Mouse (Mus musculus): ENCODE results near the gene Zfp385a. TPM values are rescaled to one million over a fixed set of nuclear protein-coding genes. Genes with fewer than 3 reads are reported as not detected.

Gene Zfp385a
- polyA plus RNA-seq, 1 experiment, result 21.2 TPM

- Histone ChIP-seq H3K79me3 (ENCODE audit: low read depth) (no peaks in the 10 kb centered on the region), H3ac (ENCODE audit: control insufficient read depth, insufficient read length, low read depth) (no peak overlapping the region), H3K4me3 (ENCODE audit: insufficient read depth, poor library complexity, severe bottlenecking) (no peak overlapping the region), H3K36me3 (ENCODE audit: control insufficient read depth, insufficient read depth) (no peaks in the 10 kb centered on the region), H3K27me3 (ENCODE audit: control insufficient read depth, insufficient read depth, insufficient read length) (no peaks in the 10 kb centered on the region), H3K79me2 (ENCODE audit: control insufficient read depth, insufficient read depth) (no peaks in the 10 kb centered on the region)
- TF ChIP-seq FOSL1 (IDR thresholded peaks at IDR 0.05; ENCODE audit: insufficient read depth, low read length, poor library complexity, severe bottlenecking), result no peak
- TF ChIP-seq MYOG (IDR thresholded peaks at IDR 0.05; ENCODE audit: control insufficient read depth, extremely low read depth, insufficient read length), result no peak
Observed at GRCm38 (mm10) chr15:103378665-103379356, 38.9 kb upstream of the Zfp385a start.

- Histone ChIP-seq H3K79me2 (ENCODE audit: control insufficient read depth, insufficient read depth) (no peaks in the 10 kb centered on the region), H3K79me3 (ENCODE audit: low read depth) (no peaks in the 10 kb centered on the region), H3K27me3 (ENCODE audit: control insufficient read depth, insufficient read depth, insufficient read length) (no peaks in the 10 kb centered on the region), H3K4me3 (ENCODE audit: insufficient read depth, poor library complexity, severe bottlenecking) (no peak overlapping the region), H3K36me3 (ENCODE audit: control insufficient read depth, insufficient read depth) (no peaks in the 10 kb centered on the region), H3ac (ENCODE audit: control insufficient read depth, insufficient read length, low read depth) (peak overlapping the region; percentile 39)
- no peak for TF ChIP-seq CTCF (IDR thresholded peaks at IDR 0.05; ENCODE audit: control insufficient read depth, insufficient read depth, insufficient read length)
- no peak for TF ChIP-seq CEBPB (IDR thresholded peaks at IDR 0.05; ENCODE audit: low read depth)
- peak; percentile 65 for TF ChIP-seq MAX (IDR thresholded peaks at IDR 0.05)
- no peak for TF ChIP-seq USF1 (IDR thresholded peaks at IDR 0.05; ENCODE audit: low read depth)
- TF ChIP-seq MYOD1 (IDR thresholded peaks at IDR 0.05; ENCODE audit: control insufficient read depth, insufficient read length, low read depth), result peak; percentile 19
- no peak for TF ChIP-seq MYOG (IDR thresholded peaks at IDR 0.05; ENCODE audit: control insufficient read depth, extremely low read depth, insufficient read length)
- TF ChIP-seq FOSL1 (IDR thresholded peaks at IDR 0.05; ENCODE audit: insufficient read depth, low read length, poor library complexity, severe bottlenecking), result peak; percentile 82
Observed at GRCm38 (mm10) chr15:103377752-103378664, 38.1 kb upstream of the Zfp385a start.

- Histone ChIP-seq H3K36me3 (ENCODE audit: control insufficient read depth, insufficient read depth) (no peaks in the 10 kb centered on the region), H3K79me2 (ENCODE audit: control insufficient read depth, insufficient read depth) (no peaks in the 10 kb centered on the region)
Observed at GRCm38 (mm10) chr15:103376837-103377269, 37.0 kb upstream of the Zfp385a start.

GRCm38 (mm10) chr15:103375112-103375800, 35.4 kb upstream of the Zfp385a start:
- Histone ChIP-seq H3K4me3 (ENCODE audit: insufficient read depth, poor library complexity, severe bottlenecking) (no peak overlapping the region), H3K36me3 (ENCODE audit: control insufficient read depth, insufficient read depth) (no peaks in the 10 kb centered on the region), H3K27me3 (ENCODE audit: control insufficient read depth, insufficient read depth, insufficient read length) (no peaks in the 10 kb centered on the region), H3K79me2 (ENCODE audit: control insufficient read depth, insufficient read depth) (no peaks in the 10 kb centered on the region), H3ac (ENCODE audit: control insufficient read depth, insufficient read length, low read depth) (no peak overlapping the region), H3K79me3 (ENCODE audit: low read depth) (no peaks in the 10 kb centered on the region)
- no peak for TF ChIP-seq FOSL1 (IDR thresholded peaks at IDR 0.05; ENCODE audit: insufficient read depth, low read length, poor library complexity, severe bottlenecking)
- no peak for TF ChIP-seq CEBPB (IDR thresholded peaks at IDR 0.05; ENCODE audit: low read depth)
- TF ChIP-seq MYOD1 (IDR thresholded peaks at IDR 0.05; ENCODE audit: control insufficient read depth, insufficient read length, low read depth), result no peak
- TF ChIP-seq CTCF (IDR thresholded peaks at IDR 0.05; ENCODE audit: control insufficient read depth, insufficient read depth, insufficient read length), result no peak
- TF ChIP-seq USF1 (IDR thresholded peaks at IDR 0.05; ENCODE audit: low read depth), result no peak
- no peak for TF ChIP-seq MYOG (IDR thresholded peaks at IDR 0.05; ENCODE audit: control insufficient read depth, extremely low read depth, insufficient read length)
- TF ChIP-seq MAX (IDR thresholded peaks at IDR 0.05), result no peak

More at GRCm38 (mm10) chr15:103376837-103377269, 37.0 kb upstream of the Zfp385a start:
- Histone ChIP-seq H3ac (ENCODE audit: control insufficient read depth, insufficient read length, low read depth) (no peak overlapping the region), H3K4me3 (ENCODE audit: insufficient read depth, poor library complexity, severe bottlenecking) (no peak overlapping the region), H3K27me3 (ENCODE audit: control insufficient read depth, insufficient read depth, insufficient read length) (no peaks in the 10 kb centered on the region), H3K79me3 (ENCODE audit: low read depth) (no peaks in the 10 kb centered on the region)
- TF ChIP-seq CEBPB (IDR thresholded peaks at IDR 0.05; ENCODE audit: low read depth), result peak; percentile 14
- TF ChIP-seq MAX (IDR thresholded peaks at IDR 0.05), result peak; percentile 4
- TF ChIP-seq CTCF (IDR thresholded peaks at IDR 0.05; ENCODE audit: control insufficient read depth, insufficient read depth, insufficient read length), result no peak

- no peaks in the 10 kb centered on the region for H3K27me3 ChIP-seq (ENCODE audit: control insufficient read depth, insufficient read depth, insufficient read length)
- no peaks in the 10 kb centered on the region for H3K79me2 ChIP-seq (ENCODE audit: control insufficient read depth, insufficient read depth)
- H3K79me3 ChIP-seq (ENCODE audit: low read depth), result no peaks in the 10 kb centered on the region
- H3ac ChIP-seq (ENCODE audit: control insufficient read depth, insufficient read length, low read depth), result no peak overlapping the region
- H3K36me3 ChIP-seq (ENCODE audit: control insufficient read depth, insufficient read depth), result no peaks in the 10 kb centered on the region
- TF ChIP-seq MAX (IDR thresholded peaks at IDR 0.05) (no peak), CEBPB (IDR thresholded peaks at IDR 0.05; ENCODE audit: low read depth) (no peak), MYOD1 (IDR thresholded peaks at IDR 0.05; ENCODE audit: control insufficient read depth, insufficient read length, low read depth) (no peak)
- no peak overlapping the region for H3K4me3 ChIP-seq (ENCODE audit: insufficient read depth, poor library complexity, severe bottlenecking)
Observed at GRCm38 (mm10) chr15:103372461-103372860, 32.6 kb upstream of the Zfp385a start.

All from C2C12 (cell line).